Mouse (Mus musculus) heart, adult 8-10 months (tissue): ENCODE results near the gene Chchd6. TPM values are rescaled to one million over a fixed set of nuclear protein-coding genes. Genes with fewer than 3 reads are reported as not detected.

Experiments used
- DNase-seq: peaks from one replicate; pipeline ENCODE4 v3.0.0; 2022; ENCODE audit warnings: low spot score
- total RNA-seq, 4 experiments: library from RNA; stranded (reverse); gene quantifications; 2 replicates each; pipeline ENCODE4 v1.2.4; 2022

Chchd6 gene
- total RNA-seq, 4 experiments from 2014 or later, result 10.1 to 12.9 (median 11.5) TPM

DNA sequence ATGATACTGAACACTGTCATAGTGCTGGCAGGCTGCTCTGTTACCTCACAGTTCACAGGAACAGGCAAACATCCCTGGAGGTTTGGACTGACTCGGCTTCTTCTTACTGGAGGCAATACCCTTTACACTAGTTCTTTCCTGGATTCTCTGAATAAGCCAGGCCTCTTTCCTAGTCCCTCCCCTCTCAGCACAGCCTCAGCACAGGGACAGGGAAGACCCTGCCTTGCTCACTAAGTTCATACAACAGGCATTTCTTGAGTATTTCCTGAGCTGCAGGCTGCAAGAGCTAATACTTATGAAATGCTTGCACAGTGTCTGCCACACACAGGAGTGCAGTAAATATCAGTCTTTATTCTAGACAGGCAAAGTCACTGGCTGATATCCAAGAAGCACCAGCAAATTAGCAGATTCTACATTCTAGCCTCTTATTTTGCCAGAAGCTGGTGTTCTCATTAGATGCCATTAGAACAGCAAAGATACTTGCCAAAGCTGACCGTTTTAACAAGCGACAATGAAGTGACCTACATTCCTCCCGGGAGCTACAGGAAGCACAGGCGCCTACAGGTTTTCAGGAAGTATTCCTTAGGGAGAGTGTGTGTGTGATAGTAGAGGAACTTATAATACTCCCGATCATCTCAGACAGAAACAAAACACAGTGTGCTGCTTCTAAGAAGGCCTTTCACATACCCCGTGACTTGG lies 142.3 kb downstream of the Chchd6 start:
- peak; percentile 53 for DNase-seq

GRCm38 (mm10) chr6:89452356-89452755 lies 143.1 kb downstream of the Chchd6 start:
- DNase-seq, result no peak

- no peak for DNase-seq
Observed at GRCm38 (mm10) chr6:89448736-89449135, 146.7 kb downstream of the Chchd6 start.

GRCm38 (mm10) chr6:89440671-89441070 lies 154.8 kb downstream of the Chchd6 start:
- DNase-seq, result no peak

DNA sequence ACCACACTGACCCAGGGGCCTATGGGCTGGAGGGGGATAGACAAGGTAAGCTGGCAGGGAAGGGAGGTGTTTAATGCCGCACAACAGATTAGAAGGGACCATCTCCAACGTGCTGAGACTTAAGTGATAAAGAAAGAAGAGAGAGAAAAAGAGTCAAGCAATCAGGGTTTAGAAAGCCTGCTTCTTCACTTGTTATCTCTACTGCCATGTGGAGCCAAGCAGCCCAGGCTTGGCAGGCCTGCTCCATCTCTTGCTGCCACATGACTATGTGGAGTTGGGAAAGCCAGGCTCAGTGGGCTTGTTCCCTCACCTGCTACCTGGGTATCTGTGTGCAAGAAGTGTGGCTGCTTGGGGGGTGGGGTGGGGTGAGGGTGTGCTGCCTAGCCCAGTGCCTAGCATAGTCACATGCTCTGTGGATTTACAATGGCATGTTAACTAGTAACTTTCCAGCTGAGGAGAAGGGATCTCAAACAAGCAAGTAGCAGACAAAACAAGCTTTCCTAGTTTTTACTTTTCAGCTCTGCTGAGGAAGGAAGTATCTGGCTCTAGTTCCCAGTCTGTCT lies 163.5 kb downstream of the Chchd6 start:
- no peak for DNase-seq

DNA sequence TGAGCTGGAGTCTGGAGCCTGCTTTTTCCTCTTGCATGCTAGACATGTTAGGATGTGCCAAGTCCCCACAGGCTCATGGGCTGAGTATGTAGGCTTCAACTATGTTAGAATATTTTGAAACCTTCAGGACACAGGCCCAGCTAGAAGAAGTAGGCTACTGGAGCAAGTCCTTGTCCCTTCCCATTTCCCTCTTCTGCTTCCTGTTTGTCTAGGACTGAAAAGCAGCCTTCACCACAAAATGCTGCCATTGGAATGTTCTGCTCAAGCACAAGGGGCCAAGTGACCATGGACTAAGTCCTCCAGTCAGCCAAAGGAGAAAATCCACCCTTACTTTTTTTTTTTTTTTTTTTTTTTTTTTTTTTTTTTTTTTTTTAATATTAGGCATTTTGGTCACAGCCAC lies 164.7 kb downstream of the Chchd6 start:
- DNase-seq, result peak; percentile 34

DNA sequence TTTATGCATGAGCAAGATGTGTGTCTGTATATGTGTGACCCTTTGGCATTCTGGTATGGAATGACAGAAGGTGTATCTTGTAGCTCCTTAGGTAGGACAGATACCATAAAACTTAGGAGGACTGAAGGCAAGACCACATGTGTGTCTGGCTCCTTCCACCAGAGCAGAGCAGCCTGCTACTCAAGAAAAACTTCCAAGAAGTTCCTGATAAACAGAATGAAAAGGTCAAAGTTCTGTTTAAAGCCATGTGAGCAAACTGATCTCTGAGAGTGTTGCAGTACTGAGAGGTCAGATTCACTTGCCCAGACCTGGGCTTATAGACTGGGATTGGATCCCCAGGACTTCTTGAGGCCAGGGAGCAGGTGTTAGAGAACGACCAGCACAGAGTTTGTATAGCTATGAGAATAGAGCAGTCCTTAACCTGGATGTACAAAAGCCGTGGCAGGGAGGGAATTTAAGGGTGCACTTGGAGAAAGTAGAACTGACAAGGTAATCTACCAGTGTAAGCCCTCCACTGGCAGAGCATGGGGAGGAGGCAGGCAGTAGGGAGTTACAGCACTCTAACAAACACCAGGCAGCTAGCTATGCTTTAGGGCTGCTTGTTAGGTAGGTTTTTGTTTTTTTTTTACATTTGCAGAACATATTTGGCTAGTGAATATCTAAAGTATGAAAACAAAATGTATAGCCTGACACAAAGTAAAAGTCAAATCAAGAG lies 166.6 kb downstream of the Chchd6 start:
- no peak for DNase-seq

- DNase-seq, result no peak
Observed at GRCm38 (mm10) chr6:89424461-89424860, 171.0 kb downstream of the Chchd6 start.

- no peak for DNase-seq
Observed at GRCm38 (mm10) chr6:89422621-89423020, 172.8 kb downstream of the Chchd6 start.

DNA sequence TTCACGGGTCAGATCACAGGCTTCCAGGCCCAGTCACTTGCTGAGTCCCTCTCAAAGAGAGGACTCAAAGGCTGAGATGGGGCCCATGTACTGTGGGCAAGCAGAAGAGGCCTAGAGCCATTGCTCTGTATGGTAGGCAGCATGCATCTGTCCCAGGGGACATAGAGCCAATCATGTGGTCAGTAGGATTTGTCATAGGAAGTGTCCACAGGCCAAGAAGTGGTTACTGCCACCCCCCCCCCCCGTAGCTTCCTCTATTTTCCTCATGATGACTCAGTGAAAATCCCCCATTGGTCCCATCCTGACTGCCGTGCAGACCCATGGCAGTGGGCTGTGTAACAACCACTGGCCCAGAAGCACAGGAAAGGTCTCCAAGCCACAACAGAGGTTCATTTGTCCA lies 173.5 kb downstream of the Chchd6 start:
- DNase-seq, result peak; percentile 26

- DNase-seq, result peak; percentile 35
Observed at GRCm38 (mm10) chr6:89421503-89421902, 173.9 kb downstream of the Chchd6 start.

DNA sequence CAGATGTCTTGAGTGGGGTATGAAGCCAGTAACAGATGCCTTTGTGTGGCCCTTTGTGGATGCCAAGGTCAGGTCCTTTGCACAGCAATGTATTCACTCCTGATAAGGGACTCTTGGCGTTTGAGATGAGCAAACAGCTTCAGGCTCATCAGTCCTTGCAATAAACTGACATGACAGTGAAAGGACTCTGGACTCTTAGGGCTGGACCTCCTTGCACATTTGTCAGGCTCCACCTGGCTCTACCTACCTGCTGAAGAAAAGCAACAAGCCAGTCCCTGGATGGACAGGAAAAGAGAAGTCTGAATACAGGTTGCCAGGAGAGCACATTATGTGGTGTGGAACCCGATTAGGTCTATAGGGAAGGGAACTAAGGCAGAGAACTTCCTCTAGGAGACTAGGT lies 174.7 kb downstream of the Chchd6 start:
- DNase-seq, result no peak

GRCm38 (mm10) chr6:89420110-89420509 lies 175.3 kb downstream of the Chchd6 start:
- no peak for DNase-seq

- DNase-seq, result no peak
Observed at GRCm38 (mm10) chr6:89419066-89419815, 176.2 kb downstream of the Chchd6 start.

- no peak for DNase-seq
Observed at GRCm38 (mm10) chr6:89416030-89416595, 179.3 kb downstream of the Chchd6 start.

DNA sequence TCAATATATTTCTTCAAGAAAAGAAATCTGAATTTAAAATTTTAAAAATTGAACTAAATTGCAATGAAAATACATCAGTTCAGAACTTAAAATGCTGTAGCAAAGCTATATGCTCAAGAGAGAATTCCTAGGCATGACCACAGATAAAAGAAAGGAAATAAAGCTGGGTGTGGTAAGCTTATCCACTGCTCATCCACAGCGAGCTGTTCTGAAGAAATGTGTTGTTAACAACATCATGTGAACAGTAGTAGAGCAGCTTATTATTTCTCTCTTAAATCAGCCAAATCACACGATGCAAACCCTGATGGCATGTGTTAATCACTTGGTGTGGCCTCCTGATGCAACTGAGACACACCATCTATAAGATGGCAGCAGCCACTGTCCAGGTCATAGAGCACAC lies 180.4 kb downstream of the Chchd6 start:
- no peak for DNase-seq

DNA sequence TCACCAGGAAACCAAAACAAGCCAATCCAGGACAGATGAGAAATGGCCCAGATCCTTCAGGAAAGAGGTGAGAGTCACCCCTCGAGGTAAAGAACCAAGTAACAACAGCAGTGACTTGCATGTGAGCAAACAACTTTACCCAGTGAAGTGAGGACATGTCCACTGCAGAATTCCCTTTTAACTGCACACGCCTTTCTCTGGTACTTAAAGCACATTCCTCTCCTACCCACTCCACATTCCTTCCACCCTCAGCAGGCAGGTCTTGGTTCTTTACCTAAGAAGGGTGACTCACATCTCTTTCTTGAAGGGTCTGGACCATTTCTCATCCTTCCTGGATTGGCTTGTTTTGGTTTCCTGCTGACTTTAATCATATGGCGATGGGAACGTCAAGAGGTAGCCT lies 181.3 kb downstream of the Chchd6 start:
- no peak for DNase-seq

- DNase-seq, result peak; percentile 74
Observed at GRCm38 (mm10) chr6:89413481-89413884, 182.0 kb downstream of the Chchd6 start.

GRCm38 (mm10) chr6:89412562-89412961 lies 182.9 kb downstream of the Chchd6 start:
- no peak for DNase-seq

DNA sequence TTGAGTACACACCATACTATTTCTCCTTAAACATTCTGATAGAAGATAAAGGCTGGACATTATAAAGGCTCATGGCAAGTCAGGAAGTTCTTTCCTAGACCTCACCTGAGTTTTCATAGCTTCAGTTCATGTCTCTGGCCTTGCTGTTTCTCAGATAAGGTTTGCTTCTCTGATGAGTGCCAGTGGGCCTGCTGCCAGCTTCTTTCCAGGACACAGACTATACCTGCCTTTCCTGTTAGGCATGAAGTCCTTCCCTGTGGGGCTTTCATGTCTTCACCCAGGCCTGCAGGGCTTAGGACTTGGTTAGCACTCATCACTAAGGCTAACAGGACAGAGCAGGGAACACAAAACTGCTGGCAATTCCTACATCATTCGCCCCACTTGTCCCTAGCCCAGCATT lies 186.4 kb downstream of the Chchd6 start:
- DNase-seq, result no peak

DNA sequence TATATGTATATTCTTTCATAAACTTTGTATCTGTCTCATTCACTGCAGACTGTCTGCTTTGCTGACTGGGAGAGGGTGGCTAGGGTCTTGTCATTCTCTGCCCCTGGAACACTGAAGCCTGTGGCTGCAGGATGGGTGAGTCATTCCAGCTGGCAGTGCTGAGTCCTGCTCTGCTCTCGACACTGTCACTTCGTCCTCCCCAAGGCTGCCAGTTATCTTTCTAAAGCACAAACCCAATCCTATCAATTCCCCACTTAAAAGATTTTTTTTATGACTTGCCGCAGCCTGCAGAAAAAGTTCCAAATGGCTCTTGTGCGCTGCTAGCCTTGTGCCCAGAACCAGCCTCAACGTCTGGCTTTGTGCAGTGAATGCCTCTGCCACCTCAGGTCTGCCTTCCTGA lies 187.2 kb downstream of the Chchd6 start:
- DNase-seq, result no peak
